Mouse (Mus musculus) mouse trophoblast stem cell (cell line): ENCODE data around the gene Inha.

ENCODE experiments used
- in situ Hi-C, 2 experiments: fragments of 300-500 bp; cut with MseI, MboI; formaldehyde crosslinking; loops; 2 replicates in 1 of 2; 3 replicates in 1 of 2; pipeline ENCODE4 v1.15.1; 2025

The Inha gene

DNA sequence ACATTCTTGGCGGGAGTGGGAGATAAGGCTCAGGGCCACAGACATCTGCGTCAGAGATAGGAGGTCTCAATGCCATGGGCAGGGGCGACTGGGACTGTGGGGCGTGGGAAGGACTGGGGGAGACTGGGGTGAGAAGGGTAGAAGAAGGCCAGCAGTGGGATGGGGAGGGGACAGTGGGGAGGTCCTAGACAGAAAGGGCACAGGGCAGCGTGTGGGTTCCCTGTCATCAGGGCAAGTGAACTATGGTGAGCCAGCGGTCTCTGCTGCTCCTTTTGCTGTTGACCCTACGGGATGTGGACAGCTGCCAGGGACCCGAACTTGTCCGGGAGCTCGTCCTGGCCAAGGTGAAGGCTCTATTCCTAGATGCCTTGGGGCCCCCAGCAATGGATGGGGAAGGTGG, at the start of gene Inha:
Gene Inha (plus strand): TSS at position 72 of the 400 bp plus-strand sequence.
- in situ Hi-C loops, result no loop called here

DNA sequence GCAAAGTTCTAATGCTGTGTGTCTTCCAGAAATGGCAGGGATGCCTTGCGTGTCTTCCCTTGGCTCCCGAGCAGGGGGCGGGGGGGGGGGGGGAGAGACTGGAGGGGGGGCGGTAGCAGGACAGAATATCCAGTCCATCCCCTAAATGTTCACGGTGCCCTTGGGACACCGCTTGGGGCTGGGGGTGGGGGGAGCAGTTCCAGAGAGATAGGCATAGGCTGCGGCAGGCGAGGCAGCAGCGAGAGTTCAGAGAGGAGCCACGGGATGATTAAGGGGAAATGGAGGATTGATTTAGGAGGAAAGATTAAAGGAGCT, 49.2 kb upstream of the Inha start:
- in situ Hi-C loops, result no loop called here

DNA sequence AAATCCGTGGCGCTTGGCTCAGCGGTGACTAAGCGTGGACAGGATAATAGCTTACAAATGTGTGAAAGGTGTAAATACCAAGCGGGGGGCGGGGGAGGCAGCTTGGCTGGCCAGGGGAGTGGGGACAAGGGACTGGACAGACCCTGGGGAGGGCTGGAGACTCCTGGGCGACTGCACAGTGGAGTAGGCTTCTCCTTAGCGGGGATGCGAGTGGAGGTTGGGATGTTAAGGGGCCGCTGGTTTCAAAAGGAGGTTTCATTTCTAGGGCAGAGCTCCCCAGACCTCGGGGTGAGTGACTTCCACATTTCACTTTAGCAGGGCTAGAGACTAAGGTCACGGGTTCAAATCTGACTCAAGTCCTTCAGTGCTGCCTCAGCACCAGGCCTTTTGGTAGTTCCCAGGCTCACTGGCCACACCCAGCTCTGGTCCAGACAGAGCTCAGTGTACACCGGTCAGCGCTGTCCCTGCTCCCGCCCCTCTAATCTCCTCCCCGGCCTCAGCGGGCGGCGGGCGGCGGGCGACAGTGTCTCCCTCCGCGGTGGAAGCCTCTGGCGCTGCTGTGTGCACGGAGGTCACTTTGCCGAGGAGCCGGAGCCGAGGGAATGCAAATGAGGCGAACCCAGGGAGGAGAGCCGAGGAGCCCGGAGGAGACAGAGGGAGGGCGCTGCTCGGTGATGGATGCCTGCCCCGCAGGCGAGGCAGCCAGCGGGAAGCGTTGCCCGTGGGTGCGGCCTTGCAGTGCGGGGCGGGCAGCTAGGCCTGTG, 48.7 kb upstream of the Inha start:
- in situ Hi-C loops, result no loop called here

- in situ Hi-C loops, result no loop called here
These were observed 47.8 kb upstream of the Inha start for GRCm38 (mm10) chr1:75458789-75459684.

- in situ Hi-C loops, result loop anchor here (10.0 kb wide), 1 partner anchor 115 kb away; no protein-coding TSS in a partner anchor
These were observed 46.6 kb upstream of the Inha start for GRCm38 (mm10) chr1:75460297-75460696.

GRCm38 (mm10) chr1:75462636-75463035, 44.2 kb upstream of the Inha start:
- in situ Hi-C loops, result loop anchor here (10.0 kb wide), 1 partner anchor 118 kb away; no protein-coding TSS in a partner anchor

DNA sequence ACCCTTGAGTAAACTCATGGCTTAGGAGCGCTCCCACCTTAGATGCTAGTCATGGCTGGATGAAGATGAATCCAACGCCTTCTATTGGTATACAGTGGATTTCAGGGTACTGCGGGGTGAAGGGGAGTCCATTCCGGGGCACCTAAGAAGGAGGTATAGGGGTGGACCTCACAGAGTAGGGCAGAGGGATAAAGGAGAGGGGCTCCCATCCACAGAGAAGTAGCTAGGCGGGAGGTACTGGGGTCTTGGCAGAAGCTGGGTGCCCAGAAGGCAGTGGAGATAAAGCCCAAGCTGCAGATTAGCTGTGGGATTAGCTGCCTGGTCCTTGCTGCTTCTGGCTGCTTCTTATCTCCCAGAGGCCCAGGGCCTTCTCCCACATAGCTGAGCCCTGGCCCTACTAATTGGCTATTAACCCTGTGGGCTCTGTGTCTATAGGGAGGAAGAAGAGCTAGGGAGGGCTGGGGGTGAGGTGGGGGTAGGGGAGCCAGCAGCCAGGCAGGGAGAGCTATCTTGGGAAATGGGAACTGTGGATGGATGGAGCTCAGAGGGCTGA, 43.1 kb upstream of the Inha start:
- in situ Hi-C loops, result loop anchor here (10.0 kb wide), 1 partner anchor 119 kb away; no protein-coding TSS in a partner anchor

- in situ Hi-C loops, result loop anchor here (10.0 kb wide), 1 partner anchor 123 kb away; no protein-coding TSS in a partner anchor
These were observed 39.5 kb upstream of the Inha start for GRCm38 (mm10) chr1:75467215-75467927.

DNA sequence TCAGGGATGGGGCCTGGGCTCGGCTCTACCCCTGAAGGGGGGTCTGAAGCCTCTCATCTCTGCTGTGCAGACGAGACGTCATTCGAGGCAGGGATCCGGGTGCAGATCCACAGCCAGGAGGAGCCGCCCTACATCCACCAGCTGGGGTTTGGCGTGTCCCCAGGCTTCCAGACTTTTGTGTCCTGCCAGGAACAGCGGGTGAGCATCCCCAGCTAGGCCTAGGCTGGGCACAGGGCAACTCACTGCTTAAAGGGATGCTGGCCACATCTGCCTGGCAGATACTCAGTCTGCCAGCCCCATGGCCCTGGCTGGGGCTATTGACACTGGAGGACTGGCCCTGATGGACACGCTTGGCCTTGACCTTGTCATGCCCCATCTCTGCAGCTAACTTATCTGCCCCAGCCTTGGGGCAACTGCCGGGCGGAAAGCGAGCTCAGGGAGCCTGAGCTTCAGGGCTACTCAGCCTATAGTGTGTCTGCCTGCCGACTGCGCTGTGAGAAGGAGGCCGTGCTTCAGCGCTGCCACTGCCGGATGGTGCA, 37.5 kb upstream of the Inha start:
- in situ Hi-C loops, result loop anchor here (10.0 kb wide), 1 partner anchor 125 kb away; no protein-coding TSS in a partner anchor

DNA sequence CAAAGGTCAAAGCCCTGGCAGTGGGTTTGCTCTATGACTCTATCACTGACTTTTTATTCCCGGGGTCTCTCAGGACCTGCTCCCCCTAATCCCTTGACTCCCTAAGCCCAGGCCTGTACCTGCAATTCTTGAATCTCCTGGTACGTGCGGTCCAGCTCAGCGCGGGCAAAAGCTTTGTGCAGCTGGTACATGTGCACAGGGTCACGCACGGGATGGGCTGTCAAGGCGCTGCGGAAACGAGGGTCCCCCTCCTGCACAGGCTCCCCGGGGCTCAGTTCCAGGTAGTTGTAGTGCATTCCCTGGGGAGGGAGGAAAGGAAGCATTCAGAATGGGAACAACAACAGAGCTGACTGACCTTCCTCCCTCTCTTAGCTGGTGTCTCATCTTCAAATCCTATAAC, 30.4 kb upstream of the Inha start:
- in situ Hi-C loops, result no loop called here

GRCm38 (mm10) chr1:75477264-75477965, 29.5 kb upstream of the Inha start:
- in situ Hi-C loops, result no loop called here

DNA sequence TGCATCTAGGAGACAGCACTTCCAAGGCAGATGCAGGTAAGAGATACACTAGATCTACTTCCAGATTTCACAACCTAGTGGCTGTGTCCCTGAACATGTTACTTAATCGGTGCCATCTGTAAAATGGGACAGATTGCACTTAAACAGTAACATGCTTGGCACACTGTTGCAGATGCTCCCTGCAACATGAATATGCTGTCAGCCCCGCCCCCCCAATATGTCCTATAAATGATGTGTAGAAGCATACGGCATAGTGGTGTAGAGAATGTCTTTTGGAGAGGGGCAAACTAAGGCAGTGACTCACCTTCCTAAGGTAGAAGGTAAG, 28.9 kb upstream of the Inha start:
- in situ Hi-C loops, result no loop called here

GRCm38 (mm10) chr1:75478497-75478896, 28.4 kb upstream of the Inha start:
- in situ Hi-C loops, result no loop called here

DNA sequence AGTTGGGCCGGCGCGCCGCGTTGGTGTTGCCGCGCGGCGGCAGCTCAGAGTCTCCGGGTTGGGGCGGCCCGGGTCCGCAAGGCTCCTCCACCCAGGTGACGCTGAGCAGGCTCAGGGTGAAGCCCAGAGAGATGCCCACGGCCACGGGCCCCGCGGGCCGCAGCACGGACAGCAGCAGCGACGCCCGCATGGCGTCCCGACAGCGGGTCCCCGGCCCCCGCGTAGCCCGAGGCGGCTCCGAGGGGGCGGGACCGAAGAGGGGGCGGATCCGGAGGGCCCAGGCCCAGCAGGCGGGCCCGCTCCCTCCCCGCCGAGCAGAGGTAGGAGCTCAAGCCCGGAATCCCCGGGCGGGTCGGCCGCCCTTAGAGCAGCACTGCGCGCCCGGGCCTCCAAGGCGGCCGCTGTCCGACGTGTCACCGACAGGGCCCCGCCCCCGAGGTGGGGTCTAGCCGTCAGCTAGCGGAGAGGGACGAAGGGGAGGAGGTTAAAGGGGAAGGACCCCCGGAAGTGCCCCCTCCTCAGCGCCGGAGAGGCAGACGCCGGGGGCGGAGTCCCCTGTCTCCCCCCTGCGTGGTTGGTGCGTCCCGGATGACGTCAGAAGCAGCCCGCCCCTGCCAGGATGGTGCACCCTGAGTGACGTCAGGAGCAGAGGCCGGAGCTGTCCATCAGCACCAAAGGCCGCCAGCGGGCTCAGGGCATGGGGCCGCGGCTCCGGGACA, 27.8 kb upstream of the Inha start, which contains the start of the genes Chpf and Tmem198:
Gene Chpf (minus strand): TSS at position 392 of the 719 bp plus-strand sequence.
Gene Tmem198 (plus strand): TSS at position 617 of the 719 bp plus-strand sequence.
- in situ Hi-C loops, result no loop called here

DNA sequence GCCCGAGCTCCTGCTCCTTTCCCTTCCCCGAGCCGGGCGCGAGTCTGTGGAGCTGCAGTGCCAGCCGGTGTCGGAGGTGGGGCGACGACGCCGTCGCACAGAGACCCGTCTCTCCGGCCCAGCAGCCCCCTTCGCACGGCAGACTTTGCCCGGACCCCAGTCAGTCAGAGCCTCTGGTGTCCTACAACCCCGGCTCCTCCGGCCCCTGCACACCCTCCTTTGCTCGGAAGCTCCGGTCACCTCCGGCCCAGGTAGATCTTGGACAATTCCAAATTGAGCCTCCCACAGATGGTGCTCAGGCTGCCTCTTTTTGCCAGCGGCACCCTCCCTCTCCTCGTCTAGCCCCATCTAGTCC, 27.3 kb upstream of the Inha start:
- in situ Hi-C loops, result no loop called here

- in situ Hi-C loops, result no loop called here
These were observed 26.8 kb upstream of the Inha start for GRCm38 (mm10) chr1:75480036-75480435.

DNA sequence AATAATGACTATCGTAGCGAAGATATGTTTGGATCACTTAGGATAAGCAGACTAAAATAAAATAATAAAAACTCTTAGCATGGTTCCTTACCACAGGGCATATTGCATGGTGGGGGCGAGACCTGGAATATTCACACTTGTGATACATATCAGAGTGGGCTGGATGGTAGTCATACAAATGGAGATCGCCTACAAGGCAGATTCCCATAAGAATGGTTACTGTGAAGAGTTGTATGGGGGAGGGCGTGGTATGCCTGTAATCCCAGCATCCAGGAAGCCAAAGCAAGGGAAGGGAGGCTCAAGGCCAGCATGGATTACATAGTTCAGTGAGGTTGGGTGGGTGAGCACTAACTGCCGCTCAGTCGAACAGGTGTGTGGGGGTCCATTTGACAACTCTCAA, 26.1 kb upstream of the Inha start:
- in situ Hi-C loops, result no loop called here

DNA sequence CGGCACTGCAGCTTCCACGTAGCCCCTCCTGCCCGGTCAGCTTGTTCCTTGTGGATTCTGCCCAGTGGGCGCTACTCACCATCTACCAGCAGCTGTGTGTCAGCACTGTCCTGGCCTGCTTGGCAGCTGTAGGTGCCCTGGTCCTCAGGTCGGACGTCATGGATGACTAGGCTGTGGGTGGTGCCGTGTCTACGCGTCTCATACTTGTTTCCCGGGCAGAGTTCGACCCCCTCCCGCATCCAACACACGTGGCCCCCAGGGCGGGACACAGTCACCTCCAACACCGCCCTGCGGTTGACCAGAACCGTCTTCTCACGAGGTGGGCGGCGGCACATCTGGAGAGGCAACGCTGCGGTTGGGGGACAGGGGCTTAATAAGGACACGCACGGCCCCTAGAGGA, 20.3 kb upstream of the Inha start:
- in situ Hi-C loops, result no loop called here

DNA sequence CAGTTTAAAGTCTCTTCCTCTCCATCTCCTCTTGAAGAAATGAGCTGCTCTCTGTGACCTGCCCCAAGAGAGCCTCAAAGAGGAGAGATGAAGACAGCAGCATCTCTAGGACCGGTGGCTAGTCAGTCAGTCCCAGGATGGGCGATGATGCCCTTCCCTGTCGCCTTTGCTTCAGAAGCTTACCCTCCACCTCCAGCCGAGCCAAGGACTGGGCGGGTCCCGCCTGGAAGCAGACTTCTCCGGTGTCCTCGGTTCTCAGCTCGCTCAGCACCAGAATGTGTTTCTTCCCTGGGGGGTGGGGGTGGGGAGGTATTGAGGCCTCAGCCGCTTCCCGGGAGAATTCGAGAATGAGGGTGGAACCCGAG, 19.9 kb upstream of the Inha start:
- in situ Hi-C loops, result no loop called here
